Mouse (Mus musculus): ENCODE measurements around the gene Satb1. TPM values are rescaled to one million over a fixed set of nuclear protein-coding genes. Genes with fewer than 3 reads are reported as not detected.
A peak's percentile ranks its signal among the peaks of the same experiment; 100 is the strongest.

Satb1 gene
- polyA plus RNA-seq, 1 experiment from 2014 or later = 31.9 TPM

DNA sequence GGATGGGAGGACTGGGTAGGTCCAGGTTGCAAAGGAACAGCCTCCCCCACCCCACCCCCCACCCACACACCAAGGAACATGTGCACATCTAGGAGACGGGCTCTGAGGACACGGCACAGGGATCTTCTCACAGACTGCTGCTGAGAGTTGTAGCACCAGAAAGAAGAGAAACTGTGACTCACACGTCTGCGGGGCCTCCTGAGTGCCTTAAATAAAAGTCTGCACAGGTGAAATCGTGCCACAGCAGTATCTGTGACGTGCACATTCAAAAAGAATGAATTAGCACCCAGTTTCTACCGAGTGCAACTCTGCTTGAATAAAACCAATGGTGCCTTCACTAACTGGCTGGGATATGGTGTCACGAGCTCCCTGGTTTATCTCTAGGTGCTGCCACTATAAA is 69.5 kb downstream of the Satb1 start:
- Histone ChIP-seq H3K27me3 (ENCODE audit: control insufficient read depth, insufficient read depth, low read length) (no peaks in the 10 kb centered on the region), H3K4me1 (ENCODE audit: control insufficient read depth, insufficient read depth, low read length) (no peaks in the 10 kb centered on the region), H3K4me2 (no peak overlapping the region), H3K9me3 (ENCODE audit: control insufficient read depth, low read length) (no peaks in the 10 kb centered on the region), H3K27ac (ENCODE audit: low read depth, low read length) (no peak overlapping the region), H3K4me3 (ENCODE audit: low read depth, low read length) (no peak overlapping the region), H3K9ac (ENCODE audit: low read length) (no peak overlapping the region), H3K36me3 (ENCODE audit: control insufficient read depth, insufficient read depth, low read length) (peaks cover 2% of the 10 kb centered on the region; the same call in 1 of the 2 replicates)
- ATAC-seq (ENCODE audit: low FRiP score) = no peak
- WGBS = 94% methylated on average over 8 of the region's 8 CpGs
- no peak for DNase-seq (ENCODE audit: low spot score, missing footprints)

DNA sequence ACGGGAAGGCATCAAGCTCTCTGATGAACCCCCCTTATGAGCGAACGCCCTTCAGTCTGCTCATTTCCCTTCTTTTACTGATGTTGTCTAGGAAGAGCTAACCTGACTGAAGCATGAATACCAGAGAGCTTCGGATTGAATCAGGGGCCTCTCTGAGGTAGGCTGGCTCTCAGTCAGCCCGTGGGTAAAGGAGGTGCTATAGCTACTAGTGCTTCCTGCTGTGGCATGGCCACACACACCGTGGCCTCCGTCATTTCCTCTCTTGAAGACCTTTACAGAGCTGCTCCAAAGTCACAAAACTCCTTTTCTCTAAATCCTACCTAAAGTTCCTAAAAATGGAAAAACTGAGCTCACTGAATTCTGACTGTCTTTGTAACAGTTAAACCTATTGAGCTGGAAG is 70.6 kb downstream of the Satb1 start:
- no peak overlapping the region for H3K4me3 ChIP-seq (ENCODE audit: low read depth, low read length)
- H3K4me2 ChIP-seq = no peak overlapping the region
- 73% methylated on average over 7 of the region's 7 CpGs for WGBS
- no peak for ATAC-seq (ENCODE audit: low FRiP score)
- no peaks in the 10 kb centered on the region for H3K9me3 ChIP-seq (ENCODE audit: control insufficient read depth, low read length)
- no peaks in the 10 kb centered on the region for H3K4me1 ChIP-seq (ENCODE audit: control insufficient read depth, insufficient read depth, low read length)
- no peaks in the 10 kb centered on the region for H3K27me3 ChIP-seq (ENCODE audit: control insufficient read depth, insufficient read depth, low read length)
- peaks cover 6% of the 10 kb centered on the region for H3K36me3 ChIP-seq (ENCODE audit: control insufficient read depth, insufficient read depth, low read length)
- no peak overlapping the region for H3K27ac ChIP-seq (ENCODE audit: low read depth, low read length)
- DNase-seq (ENCODE audit: low spot score, missing footprints) = no peak
- no peak overlapping the region for H3K9ac ChIP-seq (ENCODE audit: low read length)

DNA sequence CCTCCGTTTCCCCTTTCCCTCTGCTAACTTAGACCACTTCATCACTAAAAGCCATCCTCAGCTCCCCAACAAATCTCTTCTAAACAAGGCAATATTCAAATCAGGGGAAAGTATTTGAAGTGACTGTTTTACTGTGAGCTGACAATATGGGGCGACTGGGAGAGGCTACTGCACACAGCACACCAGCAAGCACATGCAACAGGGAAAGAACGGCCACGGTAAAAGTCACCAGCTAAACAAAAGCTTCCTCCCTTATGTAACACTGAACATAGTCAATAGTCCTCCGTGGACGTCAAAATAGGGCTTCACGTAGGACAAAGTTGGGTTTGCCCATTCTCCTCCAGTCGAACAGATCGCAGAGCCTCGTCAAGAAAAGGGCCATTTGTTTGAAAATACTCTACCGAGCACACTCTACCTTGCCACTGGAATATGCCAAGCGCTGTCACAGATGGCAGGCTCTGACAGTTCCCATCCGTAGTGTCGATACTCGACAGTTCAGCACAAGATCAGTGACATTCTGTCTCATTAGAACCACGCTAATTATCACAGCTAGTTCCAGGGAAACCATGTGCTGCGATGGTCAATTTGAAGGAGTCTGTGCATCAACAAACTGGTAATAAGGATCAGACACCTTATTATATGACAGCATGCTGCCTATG is 72.0 kb downstream of the Satb1 start:
- no peak overlapping the region for H3K4me3 ChIP-seq (ENCODE audit: low read depth, low read length)
- no peaks in the 10 kb centered on the region for H3K4me1 ChIP-seq (ENCODE audit: control insufficient read depth, insufficient read depth, low read length)
- peaks cover 6% of the 10 kb centered on the region for H3K36me3 ChIP-seq (ENCODE audit: control insufficient read depth, insufficient read depth, low read length)
- H3K27ac ChIP-seq (ENCODE audit: low read depth, low read length) = no peak overlapping the region
- H3K9me3 ChIP-seq (ENCODE audit: control insufficient read depth, low read length) = no peaks in the 10 kb centered on the region
- no peak overlapping the region for H3K4me2 ChIP-seq
- 88% methylated on average over 17 of the region's 17 CpGs for WGBS
- DNase-seq (ENCODE audit: low spot score, missing footprints) = no peak
- H3K27me3 ChIP-seq (ENCODE audit: control insufficient read depth, insufficient read depth, low read length) = no peaks in the 10 kb centered on the region
- no peak overlapping the region for H3K9ac ChIP-seq (ENCODE audit: low read length)
- 0 out of 2 replicates have a peak, but pooled peaks have one; percentile 33 for ATAC-seq (ENCODE audit: low FRiP score)

DNA sequence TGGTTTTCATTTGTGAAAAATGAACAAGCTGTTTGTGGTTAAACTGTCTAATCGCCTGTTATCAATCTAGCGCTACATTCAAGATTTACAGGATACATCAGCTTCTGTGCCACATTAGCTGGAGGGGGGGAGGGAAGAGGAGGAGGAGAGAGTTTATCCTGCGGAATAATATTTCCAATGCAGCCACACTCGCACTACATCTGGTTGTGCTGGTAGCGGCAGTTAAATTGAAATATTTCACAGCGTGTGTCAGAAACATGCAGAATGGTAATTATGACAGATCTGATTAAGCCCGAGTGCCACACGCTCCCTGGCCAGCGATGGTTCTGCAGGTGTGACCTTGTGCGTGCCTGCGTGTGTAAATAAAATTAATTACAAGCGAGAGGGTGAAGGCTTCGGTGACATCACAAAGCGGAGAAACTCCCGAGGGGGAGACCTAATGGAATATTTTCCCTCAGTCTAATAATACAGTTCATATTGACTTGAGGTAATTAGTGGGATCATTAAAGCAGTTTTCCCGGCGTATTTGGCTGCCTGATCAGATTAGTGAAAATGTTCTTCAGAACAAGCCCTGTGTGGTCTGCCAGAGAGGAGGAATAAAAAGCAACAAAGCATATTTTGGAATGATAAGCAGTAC is 72.7 kb downstream of the Satb1 start:
- no peak overlapping the region for H3K4me2 ChIP-seq
- WGBS = 84% methylated on average over 17 of the region's 17 CpGs

DNA sequence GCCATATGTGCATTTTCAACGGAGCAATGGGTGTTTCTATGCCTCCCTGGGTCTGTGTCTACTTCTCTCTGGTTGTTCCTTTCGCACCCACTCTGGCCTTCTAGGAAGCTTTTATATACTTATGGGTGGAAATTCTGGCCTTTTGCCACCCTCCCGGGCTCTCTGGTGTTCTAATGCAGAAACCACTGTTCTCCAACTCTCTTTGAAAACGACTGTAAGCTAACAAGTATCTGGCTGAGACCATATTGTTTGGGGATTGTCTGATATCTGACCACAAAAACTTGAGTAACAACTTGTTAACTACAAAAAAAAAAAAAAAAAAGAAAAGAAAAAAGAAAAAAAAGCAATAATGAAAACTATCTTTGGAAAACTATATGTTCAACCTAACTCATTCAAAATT is 73.6 kb downstream of the Satb1 start:
- DNase-seq (ENCODE audit: low spot score, missing footprints) (no peak), ATAC-seq (ENCODE audit: low FRiP score) (no peak)
- H3K36me3 ChIP-seq (ENCODE audit: control insufficient read depth, insufficient read depth, low read length) = peaks cover 6% of the 10 kb centered on the region
- H3K27ac ChIP-seq (ENCODE audit: low read depth, low read length) = no peak overlapping the region
- no peak overlapping the region for H3K4me2 ChIP-seq
- no peak overlapping the region for H3K9ac ChIP-seq (ENCODE audit: low read length)
- H3K4me1 ChIP-seq (ENCODE audit: control insufficient read depth, insufficient read depth, low read length) = no peaks in the 10 kb centered on the region
- H3K9me3 ChIP-seq (ENCODE audit: control insufficient read depth, low read length) = no peaks in the 10 kb centered on the region
- no peaks in the 10 kb centered on the region for H3K27me3 ChIP-seq (ENCODE audit: control insufficient read depth, insufficient read depth, low read length)
- 90% methylated on average over 4 of the region's 4 CpGs for WGBS
- no peak overlapping the region for H3K4me3 ChIP-seq (ENCODE audit: low read depth, low read length)

More for the DNA sequence above, 72.7 kb downstream of the Satb1 start:
- no peak overlapping the region for H3K4me3 ChIP-seq (ENCODE audit: low read depth, low read length)
- H3K9ac ChIP-seq (ENCODE audit: low read length) = no peak overlapping the region
- H3K36me3 ChIP-seq (ENCODE audit: control insufficient read depth, insufficient read depth, low read length) = peaks cover 6% of the 10 kb centered on the region
- DNase-seq (ENCODE audit: low spot score, missing footprints) (no peak), ATAC-seq (ENCODE audit: low FRiP score) (peak; percentile 61; the same call in 1 of the 2 replicates)
- H3K9me3 ChIP-seq (ENCODE audit: control insufficient read depth, low read length) = no peaks in the 10 kb centered on the region
- no peaks in the 10 kb centered on the region for H3K4me1 ChIP-seq (ENCODE audit: control insufficient read depth, insufficient read depth, low read length)
- H3K27me3 ChIP-seq (ENCODE audit: control insufficient read depth, insufficient read depth, low read length) = no peaks in the 10 kb centered on the region
- no peak overlapping the region for H3K27ac ChIP-seq (ENCODE audit: low read depth, low read length)

GRCm38 (mm10) chr17:51752142-51752541 is 80.9 kb downstream of the Satb1 start:
- no peak overlapping the region for H3K27ac ChIP-seq (ENCODE audit: low read depth, low read length)
- WGBS = 92% methylated on average over 4 of the region's 4 CpGs
- H3K4me3 ChIP-seq (ENCODE audit: low read depth, low read length) = no peak overlapping the region
- no peaks in the 10 kb centered on the region for H3K36me3 ChIP-seq (ENCODE audit: control insufficient read depth, insufficient read depth, low read length)
- ATAC-seq (ENCODE audit: low FRiP score) (no peak), DNase-seq (ENCODE audit: low spot score, missing footprints) (no peak)
- no peak overlapping the region for H3K9ac ChIP-seq (ENCODE audit: low read length)
- H3K27me3 ChIP-seq (ENCODE audit: control insufficient read depth, insufficient read depth, low read length) = no peaks in the 10 kb centered on the region
- H3K9me3 ChIP-seq (ENCODE audit: control insufficient read depth, low read length) = no peaks in the 10 kb centered on the region
- no peak overlapping the region for H3K4me2 ChIP-seq
- H3K4me1 ChIP-seq (ENCODE audit: control insufficient read depth, insufficient read depth, low read length) = no peaks in the 10 kb centered on the region

DNA sequence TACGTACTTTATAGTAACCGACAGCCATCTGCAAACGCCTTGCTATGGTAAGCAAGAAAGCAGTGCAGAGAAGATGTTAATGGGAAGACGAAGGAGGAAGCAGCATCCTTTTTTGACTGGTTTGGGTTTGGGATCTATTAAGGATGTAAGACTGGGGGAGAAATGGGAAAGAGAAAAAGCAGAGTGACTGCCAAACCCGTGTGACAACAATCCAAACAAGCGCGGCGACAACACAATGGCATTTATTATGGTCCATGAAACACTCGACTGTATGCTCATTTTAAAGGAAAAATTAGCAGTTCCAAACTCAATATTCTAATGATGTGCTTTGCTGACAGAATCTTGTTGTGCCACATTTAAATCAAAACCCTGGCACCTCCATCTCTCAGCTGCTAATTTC is 85.9 kb downstream of the Satb1 start:
- DNase-seq (ENCODE audit: low spot score, missing footprints) (no peak), ATAC-seq (ENCODE audit: low FRiP score) (no peak)
- H3K4me1 ChIP-seq (ENCODE audit: control insufficient read depth, insufficient read depth, low read length) = no peaks in the 10 kb centered on the region
- H3K27ac ChIP-seq (ENCODE audit: low read depth, low read length) = no peak overlapping the region
- H3K4me3 ChIP-seq (ENCODE audit: low read depth, low read length) = no peak overlapping the region
- H3K9me3 ChIP-seq (ENCODE audit: control insufficient read depth, low read length) = no peaks in the 10 kb centered on the region
- no peak overlapping the region for H3K4me2 ChIP-seq
- no peak overlapping the region for H3K9ac ChIP-seq (ENCODE audit: low read length)
- peaks cover 4% of the 10 kb centered on the region for H3K36me3 ChIP-seq (ENCODE audit: control insufficient read depth, insufficient read depth, low read length)
- WGBS = 78% methylated on average over 9 of the region's 9 CpGs
- H3K27me3 ChIP-seq (ENCODE audit: control insufficient read depth, insufficient read depth, low read length) = no peaks in the 10 kb centered on the region

DNA sequence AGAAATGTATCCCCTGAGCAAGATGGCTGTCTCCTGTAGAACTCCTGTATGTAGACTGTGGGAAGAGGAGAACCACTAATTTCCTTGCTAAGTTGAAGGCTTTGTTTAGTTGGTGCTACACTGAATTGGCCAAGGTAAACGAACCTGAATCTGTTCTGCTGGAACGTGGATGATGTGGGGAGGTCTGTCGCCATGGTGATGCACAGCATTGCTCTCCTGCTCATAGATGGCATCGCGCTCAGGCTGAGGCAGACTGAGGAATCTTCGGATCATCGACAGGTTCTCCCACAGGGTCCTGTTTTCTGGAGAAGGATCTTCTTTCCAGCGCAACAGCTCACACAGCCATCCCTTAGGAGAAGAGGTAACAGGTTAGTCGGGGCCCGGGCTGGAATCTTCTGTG is 90.6 kb downstream of the Satb1 start:
- H3K4me3 ChIP-seq (ENCODE audit: low read depth, low read length) = no peak overlapping the region
- H3K27me3 ChIP-seq (ENCODE audit: control insufficient read depth, insufficient read depth, low read length) = no peaks in the 10 kb centered on the region
- H3K36me3 ChIP-seq (ENCODE audit: control insufficient read depth, insufficient read depth, low read length) = peaks cover 4% of the 10 kb centered on the region
- H3K4me2 ChIP-seq = no peak overlapping the region
- no peaks in the 10 kb centered on the region for H3K4me1 ChIP-seq (ENCODE audit: control insufficient read depth, insufficient read depth, low read length)
- DNase-seq (ENCODE audit: low spot score, missing footprints) = no peak
- no peak overlapping the region for H3K9ac ChIP-seq (ENCODE audit: low read length)
- ATAC-seq (ENCODE audit: low FRiP score) = no peak
- 75% methylated on average over 10 of the region's 10 CpGs for WGBS
- no peak overlapping the region for H3K27ac ChIP-seq (ENCODE audit: low read depth, low read length)
- no peaks in the 10 kb centered on the region for H3K9me3 ChIP-seq (ENCODE audit: control insufficient read depth, low read length)

DNA sequence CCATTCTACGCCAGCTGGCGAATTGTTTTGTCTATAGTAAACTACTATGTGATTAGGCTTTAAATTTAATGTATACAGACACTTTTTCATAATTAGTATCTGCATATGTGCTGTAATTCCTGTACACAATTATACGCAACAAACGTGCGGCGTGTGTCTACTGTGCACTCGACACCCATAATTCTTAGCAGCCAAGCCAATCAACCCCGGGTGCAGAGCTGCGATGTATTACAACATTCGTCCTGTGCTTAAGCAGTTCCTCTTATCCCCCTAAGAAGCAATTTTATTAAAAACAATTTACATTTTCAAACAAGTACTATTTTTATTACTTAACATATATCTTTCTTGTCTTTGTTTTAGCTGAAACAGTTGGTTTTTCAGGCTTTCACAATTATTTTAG is 92.0 kb downstream of the Satb1 start:
- Histone ChIP-seq H3K9me3 (ENCODE audit: control insufficient read depth, low read length) (no peaks in the 10 kb centered on the region), H3K36me3 (ENCODE audit: control insufficient read depth, insufficient read depth, low read length) (peaks cover 4% of the 10 kb centered on the region), H3K27ac (ENCODE audit: low read depth, low read length) (no peak overlapping the region), H3K4me2 (no peak overlapping the region), H3K4me3 (ENCODE audit: low read depth, low read length) (no peak overlapping the region), H3K4me1 (ENCODE audit: control insufficient read depth, insufficient read depth, low read length) (no peaks in the 10 kb centered on the region), H3K9ac (ENCODE audit: low read length) (no peak overlapping the region), H3K27me3 (ENCODE audit: control insufficient read depth, insufficient read depth, low read length) (no peaks in the 10 kb centered on the region)
- 96% methylated on average over 10 of the region's 10 CpGs for WGBS
- DNase-seq (ENCODE audit: low spot score, missing footprints) (no peak), ATAC-seq (ENCODE audit: low FRiP score) (no peak)
